Mouse (Mus musculus) heart, postnatal 0 days (tissue): ENCODE results near the gene Wdr83.

Experiments used
- CTCF ChIP-seq: IDR thresholded peaks from 2 replicates; pipeline ENCODE4 v1.5.1; 2016; ENCODE audit warnings: antibody characterized with exemption, control low read depth, low read depth
- EP300 ChIP-seq: IDR thresholded peaks from 2 replicates; pipeline ENCODE4 v1.6.1; 2016; ENCODE audit warnings: antibody characterized with exemption, low read depth

- TF ChIP-seq CTCF, result no peak
- TF ChIP-seq EP300, result no peak
Observed at GRCm38 (mm10) chr8:85088771-85089170, 7.7 kb upstream of the Wdr83 start.
